Mouse (Mus musculus): ENCODE measurements at regions not wholly inside any gene's neighbourhood (a gene's known extent, or its start where the extent isn't known, plus 50 kb on each side); places are given as distances from the start of the nearest gene placed in this dataset.

GRCm38 (mm10) chrX:13014051-13014450 is 57.2 kb upstream of the Usp9x start:
- DNase-seq, result no peak

- DNase-seq, result no peak
Measured at GRCm38 (mm10) chrX:13013086-13013485, 58.2 kb upstream of the Usp9x start.

- DNase-seq, result no peak
Measured at GRCm38 (mm10) chrX:12990777-12991176, 80.5 kb upstream of the Usp9x start.

- no peak for DNase-seq
Measured at GRCm38 (mm10) chrX:12977676-12978075, 93.6 kb upstream of the Usp9x start.

- DNase-seq, result no peak
Measured at GRCm38 (mm10) chrX:12968979-12969746, 102.1 kb upstream of the Usp9x start.

GRCm38 (mm10) chrX:12959467-12960314 is 111.6 kb upstream of the Usp9x start:
- DNase-seq, result no peak

- DNase-seq, result peak; percentile 6
Measured at GRCm38 (mm10) chrX:12958873-12959272, 112.4 kb upstream of the Usp9x start.

- no peak for DNase-seq
Measured at GRCm38 (mm10) chrX:12950928-12951660, 120.2 kb upstream of the Usp9x start.

GRCm38 (mm10) chrX:12942451-12942850 is 128.8 kb upstream of the Usp9x start:
- DNase-seq, result no peak

GRCm38 (mm10) chrX:12936406-12937172 is 134.7 kb upstream of the Usp9x start:
- DNase-seq, result peak; percentile 31

GRCm38 (mm10) chrX:12933294-12933807 is 137.9 kb upstream of the Usp9x start:
- no peak for DNase-seq

GRCm38 (mm10) chrX:12930242-12930641 is 141.1 kb upstream of the Usp9x start:
- DNase-seq, result peak; percentile 13

- DNase-seq, result peak; percentile 12
Measured at GRCm38 (mm10) chrX:12927797-12928589, 143.3 kb upstream of the Usp9x start.

GRCm38 (mm10) chrX:12924705-12925644 is 146.3 kb upstream of the Usp9x start:
- no peak for DNase-seq

- DNase-seq, result no peak
Measured at GRCm38 (mm10) chrX:12919576-12919975, 151.7 kb upstream of the Usp9x start.

- DNase-seq, result peak; percentile 7
Measured at GRCm38 (mm10) chrX:12917105-12917504, 154.2 kb upstream of the Usp9x start.

GRCm38 (mm10) chrX:12916684-12917083 is 154.6 kb upstream of the Usp9x start:
- DNase-seq, result no peak

GRCm38 (mm10) chrX:12900256-12900655 is 138.4 kb upstream of the Med14 start:
- DNase-seq, result no peak

- DNase-seq, result no peak
Measured at GRCm38 (mm10) chrX:12891468-12891867, 129.6 kb upstream of the Med14 start.

- no peak for DNase-seq
Measured at GRCm38 (mm10) chrX:12889482-12889808, 127.6 kb upstream of the Med14 start.
